Mouse (Mus musculus) R1 (cell line): Measurements from ENCODE around the gene Dpp3.
"Not testable (repeated sequence)": the region's sequence is repeated elsewhere in the genome, so short reads cannot be mapped to it uniquely, and the experiment has no call there.

ENCODE experiments used
- DNase-seq: peaks from one replicate; pipeline ENCODE4 v3.0.0-alpha.2; 2018; ENCODE audit warnings: low read depth, low spot score

The Dpp3 gene

DNA sequence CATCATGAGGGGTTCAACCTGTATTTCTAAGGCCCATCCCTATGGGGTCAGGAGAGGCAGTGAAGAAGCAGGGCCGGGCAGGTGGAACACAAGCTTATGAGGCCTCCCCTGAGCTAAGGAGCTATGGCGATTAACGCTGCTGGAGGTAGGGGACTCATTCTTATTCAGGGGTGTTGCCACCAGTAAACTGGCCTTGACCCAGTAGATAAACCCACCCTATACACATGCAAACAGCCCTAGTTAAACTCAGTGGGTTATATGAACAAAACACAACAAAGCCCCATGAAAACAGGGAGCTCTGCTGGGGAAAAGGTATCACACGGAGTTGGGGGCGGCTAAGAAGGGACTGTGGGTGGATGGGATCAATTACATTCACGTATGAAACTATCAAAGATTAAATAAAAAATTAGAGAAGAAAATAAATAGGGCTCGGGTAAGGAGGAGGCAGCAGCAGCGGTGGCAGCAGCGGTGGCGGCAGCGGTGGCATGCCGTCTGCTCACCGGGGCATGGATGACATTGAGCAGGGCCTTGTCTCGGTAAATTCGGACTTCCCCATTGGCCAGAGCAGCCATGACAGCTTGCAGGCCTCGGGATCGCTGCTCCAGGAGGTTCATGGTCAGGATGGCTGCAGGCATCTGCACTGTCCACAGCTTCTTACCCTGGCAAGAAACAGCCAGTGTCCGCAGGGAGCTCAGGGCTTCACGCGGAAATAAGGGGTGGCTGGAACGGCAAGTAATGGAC, 31.1 kb downstream of the Dpp3 start:
- peak; percentile 97 for DNase-seq

DNA sequence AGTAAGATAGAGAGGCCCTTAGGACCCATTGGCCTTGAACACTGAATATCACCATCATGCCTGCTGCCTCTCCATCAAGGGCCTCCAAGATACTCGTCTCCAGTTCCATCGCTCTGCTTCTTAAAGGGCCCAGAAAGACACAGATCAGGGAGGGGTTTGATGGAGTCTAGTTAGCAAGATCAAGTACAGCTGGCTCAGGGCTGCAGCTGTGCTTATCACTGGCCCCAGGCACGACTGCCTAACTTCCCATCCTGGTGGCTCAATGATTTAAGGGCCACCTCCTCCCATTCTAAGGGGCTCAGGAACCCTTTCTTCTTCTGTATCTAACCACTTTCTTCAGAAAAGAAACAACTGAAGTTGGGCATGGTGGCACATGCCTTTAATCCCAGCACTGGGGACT, 36.3 kb downstream of the Dpp3 start:
- DNase-seq = no peak

GRCm38 (mm10) chr19:4889791-4890190, 38.3 kb downstream of the Dpp3 start:
- no peak for DNase-seq

GRCm38 (mm10) chr19:4883961-4884360, 44.1 kb downstream of the Dpp3 start:
- DNase-seq = no peak

DNA sequence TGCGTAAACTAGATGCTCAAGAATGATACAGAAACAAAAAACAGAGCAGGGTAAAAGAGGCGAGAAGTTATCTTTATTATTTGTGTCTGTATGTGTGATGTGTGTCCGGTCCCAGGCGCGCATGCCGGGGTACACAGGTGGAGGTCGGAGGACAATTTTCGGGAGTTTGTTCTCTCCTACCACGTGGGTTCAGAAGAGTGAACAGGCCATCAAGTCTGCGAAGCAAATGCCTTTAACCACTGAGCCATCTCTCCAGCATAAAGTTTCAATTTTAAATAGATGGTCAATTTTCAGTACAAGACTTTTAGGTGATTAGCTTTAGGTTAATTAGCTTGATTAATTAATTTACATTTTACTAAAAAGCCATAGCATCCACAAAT, 48.8 kb downstream of the Dpp3 start:
- no peak for DNase-seq

DNA sequence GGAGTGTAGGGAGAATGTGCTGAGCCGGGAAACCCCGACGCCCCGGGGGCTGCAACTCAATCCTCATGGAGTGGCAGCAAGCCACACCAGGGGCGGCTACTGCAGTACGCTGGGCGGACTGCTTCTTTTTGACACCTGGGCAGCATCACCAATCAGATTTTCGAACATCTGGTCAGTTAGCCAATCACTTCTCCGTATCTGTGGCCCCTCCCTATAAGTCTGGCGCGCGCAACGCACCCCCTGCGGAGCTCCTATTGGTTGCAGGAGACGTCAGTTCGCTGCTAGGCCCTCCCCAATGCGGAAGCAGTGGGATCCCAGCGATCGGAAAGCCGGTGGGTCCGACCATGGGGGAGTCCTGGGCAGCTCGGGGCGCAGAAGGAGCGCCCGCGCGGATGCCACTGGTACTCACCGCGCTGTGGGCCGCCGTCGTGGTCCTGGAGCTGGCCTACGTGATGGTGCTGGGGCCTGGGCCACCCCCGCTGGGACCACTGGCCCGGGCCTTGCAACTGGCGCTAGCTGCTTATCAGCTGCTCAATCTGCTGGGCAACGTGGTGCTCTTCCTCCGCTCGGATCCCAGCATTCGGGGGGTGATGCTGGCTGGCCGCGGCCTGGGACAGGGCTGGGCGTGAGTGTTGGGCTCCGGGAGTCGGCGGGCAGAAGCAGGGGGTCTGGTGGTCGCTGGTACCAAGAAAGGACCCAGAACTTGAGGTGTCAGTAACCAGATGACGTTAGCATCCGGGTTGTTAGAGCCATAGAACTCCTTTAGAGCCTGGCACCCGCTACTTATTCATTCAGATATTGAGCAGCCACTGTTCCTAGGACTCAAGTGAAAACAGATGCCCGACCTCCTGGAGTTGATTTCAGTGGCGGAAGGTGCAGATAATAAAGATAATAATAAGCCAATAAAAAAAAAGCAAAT, 49.4 kb downstream of the Dpp3 start, which contains the start of gene Zdhhc24:
Gene Zdhhc24 (plus strand): TSS at position 264 of the 919 bp plus-strand sequence.
- DNase-seq = peak; percentile 98

DNA sequence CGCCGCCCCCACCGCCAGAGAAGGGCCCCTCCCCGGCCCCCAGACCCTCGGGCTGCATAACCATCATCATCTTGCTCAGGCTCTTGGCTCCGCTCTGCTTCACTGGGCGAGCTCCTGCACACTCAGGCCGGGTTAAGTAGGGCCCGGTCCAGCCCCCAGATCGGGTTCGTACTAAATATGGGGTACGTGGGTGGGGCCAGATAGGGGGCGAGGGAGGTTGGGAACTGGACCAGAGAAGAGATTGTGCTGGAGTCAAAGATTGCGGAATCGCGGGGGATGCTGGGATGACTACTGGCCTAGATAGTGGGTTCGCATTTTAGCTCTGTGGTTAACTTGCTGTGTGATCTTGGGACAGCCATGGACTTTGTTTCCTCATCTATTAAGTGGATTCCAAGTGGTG, 50.3 kb downstream of the Dpp3 start, which contains the start of gene Actn3:
Gene Actn3 (minus strand): TSS at position 125 of the 400 bp plus-strand sequence.
- DNase-seq = peak; percentile 51

DNA sequence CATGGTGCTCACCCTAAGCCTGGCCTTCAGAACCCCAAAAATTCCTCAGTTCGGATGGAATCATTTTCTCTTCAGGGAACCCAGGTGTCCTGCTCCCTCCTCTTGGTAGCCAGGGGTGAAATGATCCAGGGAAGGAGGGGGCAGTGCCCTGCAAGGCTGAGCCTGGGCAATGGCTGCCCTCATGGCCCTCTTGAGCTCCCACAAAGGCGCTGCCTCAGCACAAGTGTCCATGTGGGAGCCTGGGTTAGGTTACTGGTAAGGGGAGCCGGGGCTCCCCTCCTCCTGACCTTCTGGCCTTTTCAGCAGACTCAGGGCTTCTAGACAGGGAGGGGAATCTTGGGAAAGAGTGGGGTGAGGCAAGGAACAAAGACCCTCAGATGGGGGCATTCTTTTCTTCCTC, 51.3 kb downstream of the Dpp3 start:
- DNase-seq = no peak

DNA sequence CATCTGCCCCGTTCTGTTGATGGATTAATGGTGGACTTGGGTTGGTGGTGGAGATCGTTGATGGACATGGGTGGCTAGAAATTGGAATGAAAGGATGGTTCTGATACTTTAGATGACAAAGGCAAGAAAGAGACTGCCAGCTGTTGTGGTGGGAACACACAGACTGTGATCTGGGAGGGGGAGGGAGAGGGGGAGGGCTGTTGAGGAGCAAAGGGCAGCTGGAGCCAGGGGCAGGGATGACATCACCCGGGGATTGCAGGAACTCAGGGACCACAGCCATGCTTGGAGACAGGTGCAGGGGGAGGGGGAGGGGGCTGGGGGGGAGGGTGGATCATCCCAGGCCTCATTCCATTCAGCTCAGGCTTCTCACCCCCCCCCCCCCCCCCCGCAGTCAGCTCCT, 51.8 kb downstream of the Dpp3 start:
- DNase-seq = no peak

DNA sequence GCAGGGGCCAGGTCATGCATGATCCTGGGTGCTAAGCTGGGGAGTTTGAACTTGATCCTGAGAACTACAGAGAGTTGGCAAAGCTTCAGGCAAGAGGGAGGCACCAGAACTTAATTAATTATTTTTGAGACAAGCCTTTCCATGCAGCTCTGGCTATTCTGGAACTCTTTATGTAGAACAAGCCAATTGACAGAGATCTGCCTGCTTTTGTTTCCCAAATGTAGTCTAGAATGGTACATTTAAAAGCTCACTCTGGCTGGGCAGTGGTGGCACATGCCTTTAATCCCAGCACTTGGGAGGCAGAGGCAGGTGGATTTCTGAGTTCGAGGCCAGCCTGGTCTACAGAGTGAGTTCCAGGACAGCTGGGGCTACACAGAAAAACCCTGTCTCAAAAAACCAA, 53.5 kb downstream of the Dpp3 start:
- DNase-seq = not testable (repeated sequence)

DNA sequence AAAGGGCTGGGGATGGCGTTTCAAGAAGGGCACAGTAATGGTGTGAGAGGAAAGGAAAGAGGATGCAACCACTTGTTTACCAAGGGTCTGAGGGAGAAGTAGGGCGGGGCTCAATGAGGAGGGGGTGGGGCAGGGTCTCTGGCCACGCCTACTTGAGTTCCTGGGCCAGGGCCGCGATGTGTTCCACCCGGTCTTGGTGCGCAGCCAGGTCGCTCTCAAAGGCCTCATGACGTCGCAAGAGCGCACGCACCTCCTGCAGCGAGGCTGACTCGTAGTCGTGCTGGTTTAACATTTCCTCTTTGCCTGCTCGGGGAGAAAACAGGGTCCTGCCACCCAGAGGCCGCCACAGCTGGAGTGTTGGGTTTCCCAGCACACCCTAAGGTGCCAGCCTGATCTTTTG, 62.9 kb downstream of the Dpp3 start:
- peak; percentile 90 for DNase-seq

- no peak for DNase-seq
These were observed 65.0 kb downstream of the Dpp3 start for GRCm38 (mm10) chr19:4863048-4863447.

DNA sequence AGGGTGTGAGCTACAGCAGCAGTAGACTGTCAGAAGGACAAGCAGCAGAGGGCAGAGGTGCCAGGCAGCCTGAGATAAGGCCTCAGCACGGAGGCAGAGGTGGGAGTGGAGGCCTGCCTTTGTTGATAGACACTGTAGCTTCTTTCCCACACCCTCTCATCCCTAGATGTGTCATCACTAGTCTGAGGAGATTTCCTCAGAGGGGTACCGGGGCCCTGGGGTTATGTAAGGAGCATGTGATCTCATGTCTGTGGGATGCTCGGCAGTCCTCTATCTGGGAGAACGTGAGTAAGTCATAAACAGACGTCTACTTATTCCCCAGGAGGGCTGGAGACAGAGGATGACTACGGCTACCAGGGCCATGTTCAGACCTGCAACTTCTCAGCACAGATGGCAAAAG, 69.0 kb downstream of the Dpp3 start:
- no peak for DNase-seq
